Mouse (Mus musculus): ENCODE measurements around the gene Ephb1.

DNA sequence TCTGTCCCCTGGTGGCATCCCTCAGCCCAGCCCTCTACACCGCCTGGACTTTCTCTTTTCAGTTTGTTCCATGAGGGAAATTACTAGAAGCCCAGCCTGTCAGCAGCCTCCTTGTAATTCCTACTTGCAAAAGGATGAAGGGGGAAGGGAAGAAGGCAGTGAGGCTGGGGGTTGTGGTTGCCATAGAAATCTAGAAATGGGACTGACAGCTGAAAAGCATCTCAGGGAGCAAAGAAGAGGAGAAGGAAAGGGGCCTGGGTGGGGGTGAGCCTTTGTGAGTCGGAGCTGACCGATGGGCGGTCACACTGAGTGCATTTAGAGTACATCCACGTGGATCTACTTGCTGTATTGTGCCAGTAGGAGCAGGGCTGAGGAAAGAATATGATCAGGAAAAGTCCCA, 445.6 kb downstream of the Ephb1 start:
- TF ChIP-seq EP300 (IDR thresholded peaks at IDR 0.05) (no peak), CTCF (IDR thresholded peaks at IDR 0.05) (no peak)
